12 mouse cellular contexts compared by ENCODE assay signal in genomic region chr9:95613426-95614127, GRCm38 (mm10). TPM values are rescaled to one million over a fixed set of nuclear protein-coding genes. Genes with fewer than 3 reads are reported as not detected.
DNase-seq lines count a peak whose midpoint lies in the region; ATAC-seq lines count a peak whose summit lies in the region.
"Had no signal": no experiment of that assay in that cellular context is flagged by ENCODE, and none has a peak within 500 bp of the region (broad histone marks: within the 10 kb centered on the region; RNA-seq: fewer than 3 reads in every experiment).

No protein-coding gene starts in this region.

- H3K4me3 ChIP-seq in heart, embryonic 10.5 days = no peak overlapping the region
- peak overlapping the region; percentile 29 for H3K4me3 ChIP-seq in hindbrain, embryonic 10.5 days
- H3K4me3 ChIP-seq in midbrain, embryonic 13.5 days (replicated peaks) = peak overlapping the region; percentile 10; the same call in 1 of the 2 replicates
- H3K4me3 ChIP-seq in liver, embryonic 12.5 days = no peak overlapping the region
- H3K4me3 ChIP-seq: erythroblast, embryonic 14.5 days; myocyte had no signal

- H3K27ac ChIP-seq in heart, embryonic 10.5 days = no peak overlapping the region
- no peak overlapping the region for H3K27ac ChIP-seq in hindbrain, embryonic 10.5 days
- H3K27ac ChIP-seq in midbrain, embryonic 13.5 days = no peak overlapping the region
- no peak overlapping the region for H3K27ac ChIP-seq in liver, embryonic 12.5 days

- H3K4me1 ChIP-seq in heart, embryonic 10.5 days = no peaks in the 10 kb centered on the region
- peaks cover 14% of the 10 kb centered on the region for H3K4me1 ChIP-seq in hindbrain, embryonic 10.5 days (replicated peaks)
- peaks cover 9% of the 10 kb centered on the region for H3K4me1 ChIP-seq in midbrain, embryonic 13.5 days (replicated peaks)
- H3K4me1 ChIP-seq in liver, embryonic 12.5 days = no peaks in the 10 kb centered on the region

- peak; percentile 76 for ATAC-seq in midbrain, embryonic 13.5 days
- no peak for ATAC-seq in liver, embryonic 12.5 days
- ATAC-seq: intestine, embryonic 16.5 days had no signal

- 0 out of 2 replicates have a peak overlapping the region, but pooled peaks have one; percentile 10 for H3K9ac ChIP-seq in midbrain, embryonic 13.5 days (replicated peaks)
- H3K9ac ChIP-seq in liver, embryonic 12.5 days = no peak overlapping the region

- peak; percentile 82 for DNase-seq in heart, adult 11 months
- no peak for DNase-seq in heart, embryonic 10.5 days (ENCODE audit: low spot score)
- peak; percentile 66 for DNase-seq in ES-CJ7 (ENCODE audit: low read depth, low spot score)
- peak; percentile 28 for DNase-seq in hindbrain, embryonic 10.5 days (ENCODE audit: low spot score)
- no peak for DNase-seq in cerebellum, adult 9-11 months
- DNase-seq in layer of hippocampus, postnatal 36 days = no peak
- DNase-seq: cerebellum, adult 11 months had no signal

- H3K27me3 ChIP-seq in heart, embryonic 10.5 days (ENCODE audit: insufficient read depth, poor library complexity, severe bottlenecking) = no peaks in the 10 kb centered on the region
- H3K27me3 ChIP-seq in hindbrain, embryonic 10.5 days (ENCODE audit: insufficient read depth, poor library complexity, severe bottlenecking) = no peaks in the 10 kb centered on the region
- no peaks in the 10 kb centered on the region for H3K27me3 ChIP-seq in midbrain, embryonic 13.5 days
- H3K27me3 ChIP-seq in liver, embryonic 12.5 days (replicated peaks) = no peaks in the 10 kb centered on the region

- 29% methylated on average over 9 of the region's 9 CpGs for WGBS in heart, embryonic 10.5 days
- 22% methylated on average over 9 of the region's 9 CpGs for WGBS in hindbrain, embryonic 10.5 days
- WGBS in midbrain, embryonic 13.5 days = 6% methylated on average over 9 of the region's 9 CpGs
- 31% methylated on average over 9 of the region's 9 CpGs for WGBS in liver, embryonic 12.5 days (ENCODE audit: insufficient replicate concordance)

- H3K4me2 ChIP-seq in midbrain, embryonic 13.5 days (replicated peaks) = peak overlapping the region; percentile 38
- no peak overlapping the region for H3K4me2 ChIP-seq in liver, embryonic 12.5 days

- no peaks in the 10 kb centered on the region for H3K36me3 ChIP-seq in heart, embryonic 10.5 days
- no peaks in the 10 kb centered on the region for H3K36me3 ChIP-seq in hindbrain, embryonic 10.5 days
- no peaks in the 10 kb centered on the region for H3K36me3 ChIP-seq in midbrain, embryonic 13.5 days
- H3K36me3 ChIP-seq in liver, embryonic 12.5 days = no peaks in the 10 kb centered on the region

- no peaks in the 10 kb centered on the region for H3K9me3 ChIP-seq in heart, embryonic 10.5 days
- no peaks in the 10 kb centered on the region for H3K9me3 ChIP-seq in hindbrain, embryonic 10.5 days
- no peaks in the 10 kb centered on the region for H3K9me3 ChIP-seq in midbrain, embryonic 13.5 days
- H3K9me3 ChIP-seq in liver, embryonic 12.5 days (replicated peaks) = no peaks in the 10 kb centered on the region

RNA-seq across cellular contexts. Expression of gene Pcolce2, which starts 23.8 kb away (rescaled TPM):
- 1.2 and 6.2 TPM in 2 replicates for polyA plus RNA-seq in heart, embryonic 10.5 days (2016; fragmentation: Nextera tagmentation; extraction: Ambion mirVana)
- polyA plus RNA-seq in hindbrain, embryonic 10.5 days (2016; fragmentation: Nextera tagmentation; extraction: Ambion mirVana) = 1.6 and 2.8 TPM in 2 replicates
- polyA plus RNA-seq in midbrain, embryonic 13.5 days (2015; fragmentation: Nextera tagmentation; extraction: Ambion mirVana) = 1.8 and 2.5 TPM in 2 replicates
- 1 to 10 TPM; 2.1 to 3.2 TPM for total RNA-seq in layer of hippocampus, postnatal 36 days (2021)
- polyA plus RNA-seq in liver, embryonic 12.5 days (2016; fragmentation: Nextera tagmentation; extraction: Ambion mirVana) = 10.1 and 12.1 TPM in 2 replicates
- polyA plus RNA-seq: erythroblast, embryonic 14.5 days had no signal

RNA-seq across cellular contexts. Expression of gene Paqr9, which starts 54.1 kb away (rescaled TPM):
- 0.60 and 3.3 TPM in 2 replicates for polyA plus RNA-seq in heart, embryonic 10.5 days (2016; fragmentation: Nextera tagmentation; extraction: Ambion mirVana)
- 0.14 and 0.18 TPM in 2 replicates for polyA plus RNA-seq in hindbrain, embryonic 10.5 days (2016; fragmentation: Nextera tagmentation; extraction: Ambion mirVana)
- polyA plus RNA-seq in midbrain, embryonic 13.5 days (2015; fragmentation: Nextera tagmentation; extraction: Ambion mirVana) = 1.8 and 1.9 TPM in 2 replicates
- total RNA-seq in layer of hippocampus, postnatal 36 days (2021) = 10 to 100 TPM; 50.6 to 51.6 TPM
- polyA plus RNA-seq in liver, embryonic 12.5 days (2016; fragmentation: Nextera tagmentation; extraction: Ambion mirVana) = 14.2 and 14.3 TPM in 2 replicates

Comparison
In these comparisons a context has a peak if more than half of its experiments do, and no peak if none do; other contexts are left out.
1. DNase-seq: peak in heart, adult 11 months (single experiment), ES-CJ7 (single experiment) and hindbrain, embryonic 10.5 days (single experiment); none in heart, embryonic 10.5 days (single experiment), cerebellum, adult 9-11 months (single experiment) and layer of hippocampus, postnatal 36 days (0 of 2).
2. H3K4me3 ChIP-seq: peak in hindbrain, embryonic 10.5 days (single experiment) and midbrain, embryonic 13.5 days (single experiment); none in heart, embryonic 10.5 days (single experiment) and liver, embryonic 12.5 days (single experiment).